Mouse (Mus musculus): ENCODE measurements at regions not wholly inside any gene's neighbourhood (a gene's known extent, or its start where the extent isn't known, plus 50 kb on each side); places are given as distances from the start of the nearest gene placed in this dataset.

- no peak for DNase-seq
Observed at GRCm38 (mm10) chr8:127995490-127995889, 362.9 kb upstream of the Nrp1 start.

- no peak for DNase-seq
Observed at GRCm38 (mm10) chr8:128002386-128002785, 356.0 kb upstream of the Nrp1 start.

- no peak for DNase-seq
Observed at GRCm38 (mm10) chr8:128002806-128003205, 355.6 kb upstream of the Nrp1 start.

- DNase-seq, result no peak
Observed at GRCm38 (mm10) chr8:128003385-128003784, 355.0 kb upstream of the Nrp1 start.

GRCm38 (mm10) chr8:128003881-128004286 lies 354.5 kb upstream of the Nrp1 start:
- no peak for DNase-seq

- DNase-seq, result no peak
Observed at GRCm38 (mm10) chr8:128009393-128010010, 348.9 kb upstream of the Nrp1 start.

- DNase-seq, result no peak
Observed at GRCm38 (mm10) chr8:128017171-128017570, 341.2 kb upstream of the Nrp1 start.

- no peak for DNase-seq
Observed at GRCm38 (mm10) chr8:128023661-128024060, 334.7 kb upstream of the Nrp1 start.

GRCm38 (mm10) chr8:128024774-128025222 lies 333.6 kb upstream of the Nrp1 start:
- peak; percentile 4 for DNase-seq

GRCm38 (mm10) chr8:128025251-128025856 lies 333.1 kb upstream of the Nrp1 start:
- DNase-seq, result peak; percentile 17

- DNase-seq, result no peak
Observed at GRCm38 (mm10) chr8:128026981-128027380, 331.4 kb upstream of the Nrp1 start.

- DNase-seq, result no peak
Observed at GRCm38 (mm10) chr8:128030335-128031280, 327.8 kb upstream of the Nrp1 start.

- DNase-seq, result no peak
Observed at GRCm38 (mm10) chr8:128034127-128034526, 324.3 kb upstream of the Nrp1 start.

- DNase-seq, result no peak
Observed at GRCm38 (mm10) chr8:128035672-128036071, 322.7 kb upstream of the Nrp1 start.

- DNase-seq, result no peak
Observed at GRCm38 (mm10) chr8:128039341-128040064, 318.9 kb upstream of the Nrp1 start.

GRCm38 (mm10) chr8:128042877-128043276 lies 315.5 kb upstream of the Nrp1 start:
- DNase-seq, result no peak

GRCm38 (mm10) chr8:128043392-128043791 lies 315.0 kb upstream of the Nrp1 start:
- no peak for DNase-seq

- no peak for DNase-seq
Observed at GRCm38 (mm10) chr8:128056251-128056650, 302.2 kb upstream of the Nrp1 start.

GRCm38 (mm10) chr8:128057845-128058244 lies 300.6 kb upstream of the Nrp1 start:
- no peak for DNase-seq

GRCm38 (mm10) chr8:128059817-128060216 lies 298.6 kb upstream of the Nrp1 start:
- no peak for DNase-seq

- no peak for DNase-seq
Observed at GRCm38 (mm10) chr8:128064211-128064610, 294.2 kb upstream of the Nrp1 start.

GRCm38 (mm10) chr8:128065127-128065526 lies 293.3 kb upstream of the Nrp1 start:
- no peak for DNase-seq

Data from cerebellum, adult 9-10 months (tissue).